Mouse (Mus musculus): ENCODE data around the gene Swap70. TPM values are rescaled to one million over a fixed set of nuclear protein-coding genes. Genes with fewer than 3 reads are reported as not detected.

Gene Swap70
- total and polyA plus RNA-seq, 3 experiments: 18.3 to 23.3 TPM; not detected in 1

- Histone ChIP-seq H3K9ac (ENCODE audit: control insufficient read depth, low read depth, low read length, poor library complexity, severe bottlenecking) (no peak overlapping the region), H3K27me3 (ENCODE audit: control insufficient read depth in 1 of 2, insufficient read depth in 2 of 2, low read length in 2 of 2) (no peaks in the 10 kb centered on the region; a peak in 1 of 4 replicates), H3K27ac (ENCODE audit: control insufficient read depth, low read depth, low read length) (no peak overlapping the region), H3K36me3 (ENCODE audit: control insufficient read depth in 1 of 2, insufficient read depth in 2 of 2, low read length in 2 of 2) (peaks cover 0 to 3% of the 10 kb centered on the region in 2 experiments; a peak in 1 of 4 replicates), H3K4me1 (ENCODE audit: control insufficient read depth in 1 of 2, insufficient read depth in 2 of 2, low read length in 2 of 2) (peaks cover 3% of the 10 kb centered on the region in 2 experiments), H3K4me3 (ENCODE audit: control insufficient read depth in 1 of 2, insufficient read depth in 1 of 2, low read depth in 2 of 2, low read length in 2 of 2) (no peak overlapping the region), H3K79me2 (ENCODE audit: control insufficient read depth, insufficient read depth, low read length, poor library complexity) (no peaks in the 10 kb centered on the region), H3K9me3 (replicated peaks; ENCODE audit: insufficient read depth, low read length) (no peaks in the 10 kb centered on the region)
- peak; percentile 80 for DNase-seq (ENCODE audit: low read depth, low spot score)
- TF ChIP-seq USF1 (IDR thresholded peaks at IDR 0.05; ENCODE audit: low read depth, low read length): no peak
- no peak for TF ChIP-seq MAFK (IDR thresholded peaks at IDR 0.05; ENCODE audit: borderline replicate concordance, low read depth, low read length)
- TF ChIP-seq POLR2AphosphoS2 (IDR thresholded peaks at IDR 0.05; ENCODE audit: low read length): no peak
- no peak for TF ChIP-seq SMC3 (IDR thresholded peaks at IDR 0.05; ENCODE audit: low read depth, low read length)
- peak; percentile 64 for TF ChIP-seq MXI1 (IDR thresholded peaks at IDR 0.05; ENCODE audit: low read depth, low read length)
- 0 out of 2 replicates have a peak, but pooled peaks have one; percentile 29 for TF ChIP-seq MAX (IDR thresholded peaks at IDR 0.05; ENCODE audit: low read length)
- TF ChIP-seq EP300 (IDR thresholded peaks at IDR 0.05; ENCODE audit: low read depth in 1 of 2, low read length in 2 of 2): 0 out of 4 replicates have a peak, but pooled peaks of 1 of the 2 experiments have one; percentile 4
- peak; percentile 66 for TF ChIP-seq ETS1 (IDR thresholded peaks at IDR 0.05; ENCODE audit: low read depth, low read length)
These were observed 97.5 kb downstream of the Swap70 start for GRCm38 (mm10) chr7:110318971-110319519.

- peaks cover 3% of the 10 kb centered on the region in 2 experiments for H3K4me1 ChIP-seq (ENCODE audit: control insufficient read depth in 1 of 2, insufficient read depth in 2 of 2, low read length in 2 of 2)
- no peak overlapping the region for H3K4me3 ChIP-seq (ENCODE audit: control insufficient read depth in 1 of 2, insufficient read depth in 1 of 2, low read depth in 2 of 2, low read length in 2 of 2)
- no peaks in the 10 kb centered on the region for H3K9me3 ChIP-seq (replicated peaks; ENCODE audit: insufficient read depth, low read length)
- H3K27me3 ChIP-seq (ENCODE audit: control insufficient read depth in 1 of 2, insufficient read depth in 2 of 2, low read length in 2 of 2): no peaks in the 10 kb centered on the region; a peak in 1 of 4 replicates
- H3K79me2 ChIP-seq (ENCODE audit: control insufficient read depth, insufficient read depth, low read length, poor library complexity): no peaks in the 10 kb centered on the region
- H3K27ac ChIP-seq (ENCODE audit: control insufficient read depth, low read depth, low read length): no peak overlapping the region
- no peak for DNase-seq (ENCODE audit: low read depth, low spot score)
- peaks cover 0 to 3% of the 10 kb centered on the region in 2 experiments; a peak in 1 of 4 replicates for H3K36me3 ChIP-seq (ENCODE audit: control insufficient read depth in 1 of 2, insufficient read depth in 2 of 2, low read length in 2 of 2)
- TF ChIP-seq RCOR1 (IDR thresholded peaks at IDR 0.05; ENCODE audit: low read depth, low read length) (no peak), EP300 (IDR thresholded peaks at IDR 0.05; ENCODE audit: low read depth in 1 of 2, low read length in 2 of 2) (no peak), POLR2AphosphoS2 (IDR thresholded peaks at IDR 0.05; ENCODE audit: low read length) (no peak), SMC3 (IDR thresholded peaks at IDR 0.05; ENCODE audit: low read depth, low read length) (no peak), NELFE (IDR thresholded peaks at IDR 0.05; ENCODE audit: low read depth, low read length) (no peak), KAT2A (conservative IDR thresholded peaks at IDR 0.05; ENCODE audit: low read depth, low read length) (no peak)
- no peak overlapping the region for H3K9ac ChIP-seq (ENCODE audit: control insufficient read depth, low read depth, low read length, poor library complexity, severe bottlenecking)
These were observed 99.6 kb downstream of the Swap70 start for GRCm38 (mm10) chr7:110321106-110321505.

GRCm38 (mm10) chr7:110324852-110325251, 103.3 kb downstream of the Swap70 start:
- DNase-seq (ENCODE audit: low read depth, low spot score): no peak
- no peak overlapping the region for H3K27ac ChIP-seq (ENCODE audit: control insufficient read depth, low read depth, low read length)

More at GRCm38 (mm10) chr7:110324852-110325251, 103.3 kb downstream of the Swap70 start:
- Histone ChIP-seq H3K9ac (ENCODE audit: control insufficient read depth, low read depth, low read length, poor library complexity, severe bottlenecking) (no peak overlapping the region), H3K4me3 (ENCODE audit: control insufficient read depth in 1 of 2, insufficient read depth in 1 of 2, low read depth in 2 of 2, low read length in 2 of 2) (no peak overlapping the region), H3K79me2 (ENCODE audit: control insufficient read depth, insufficient read depth, low read length, poor library complexity) (no peaks in the 10 kb centered on the region), H3K9me3 (replicated peaks; ENCODE audit: insufficient read depth, low read length) (no peaks in the 10 kb centered on the region), H3K36me3 (ENCODE audit: control insufficient read depth in 1 of 2, insufficient read depth in 2 of 2, low read length in 2 of 2) (no peaks in the 10 kb centered on the region), H3K27me3 (ENCODE audit: control insufficient read depth in 1 of 2, insufficient read depth in 2 of 2, low read length in 2 of 2) (peaks cover 0 to 2% of the 10 kb centered on the region in 2 experiments; a peak in 2 of 4 replicates), H3K4me1 (ENCODE audit: control insufficient read depth in 1 of 2, insufficient read depth in 2 of 2, low read length in 2 of 2) (no peaks in the 10 kb centered on the region)
- TF ChIP-seq POLR2AphosphoS2 (IDR thresholded peaks at IDR 0.05; ENCODE audit: low read length): no peak
- no peak for TF ChIP-seq JUND (IDR thresholded peaks at IDR 0.05; ENCODE audit: low read depth, low read length)
- no peak for TF ChIP-seq HCFC1 (IDR thresholded peaks at IDR 0.05; ENCODE audit: low read depth, low read length)
- no peak for TF ChIP-seq MYC (IDR thresholded peaks at IDR 0.05; ENCODE audit: low read depth, low read length)
- TF ChIP-seq TCF12 (IDR thresholded peaks at IDR 0.05; ENCODE audit: low read depth, low read length): no peak
- TF ChIP-seq TAL1 (IDR thresholded peaks at IDR 0.05; ENCODE audit: low read length): no peak
- TF ChIP-seq EP300 (IDR thresholded peaks at IDR 0.05; ENCODE audit: low read depth in 1 of 2, low read length in 2 of 2): no peak
- no peak for TF ChIP-seq SIN3A (IDR thresholded peaks at IDR 0.05; ENCODE audit: low read length)
- TF ChIP-seq MXI1 (IDR thresholded peaks at IDR 0.05; ENCODE audit: low read depth, low read length): no peak
